In genomic region chr4:91587541-91588059, GRCm38 (mm10) we compare ENCODE assay signal across 24 mouse cellular contexts.
"Had no signal": no experiment of that assay in that cellular context is flagged by ENCODE, and none has a peak within 500 bp of the region (broad histone marks: within the 10 kb centered on the region; RNA-seq: fewer than 3 reads in every experiment).

No protein-coding gene starts in this region.

- H3K9ac ChIP-seq: limb, embryonic 13.5 days; liver, embryonic 12.5 days; liver, embryonic 15.5 days; lung, embryonic 15.5 days; neural tube, embryonic 13.5 days; stomach, embryonic 15.5 days had no signal

- H3K36me3 ChIP-seq: limb, embryonic 10.5 days; limb, embryonic 13.5 days; liver, embryonic 12.5 days; liver, embryonic 15.5 days; lung, embryonic 15.5 days; neural tube, embryonic 13.5 days; stomach, embryonic 15.5 days had no signal

- H3K27ac ChIP-seq: limb, embryonic 10.5 days; limb, embryonic 13.5 days; liver, embryonic 12.5 days; liver, embryonic 15.5 days; lung, embryonic 15.5 days; neural tube, embryonic 13.5 days; stomach, embryonic 15.5 days had no signal

- H3K27me3 ChIP-seq: limb, embryonic 13.5 days; liver, embryonic 12.5 days; liver, embryonic 15.5 days; lung, embryonic 15.5 days; megakaryocyte, embryonic 14.5 days; neural tube, embryonic 13.5 days; stomach, embryonic 15.5 days had no signal

- H3K4me2 ChIP-seq: limb, embryonic 13.5 days; liver, embryonic 12.5 days; liver, embryonic 15.5 days; lung, embryonic 15.5 days; neural tube, embryonic 13.5 days; stomach, embryonic 15.5 days had no signal

- H3K9me3 ChIP-seq: limb, embryonic 10.5 days; limb, embryonic 13.5 days; liver, embryonic 12.5 days; liver, embryonic 15.5 days; lung, embryonic 15.5 days; megakaryocyte, embryonic 14.5 days; neural tube, embryonic 13.5 days; stomach, embryonic 15.5 days had no signal

- ATAC-seq: inflammation-experienced regulatory T-cells, adult 6 months; intestine, embryonic 16.5 days; liver, embryonic 12.5 days had no signal

- DNase-seq: kidney, adult 18-20 months; kidney, adult 9 months; kidney, postnatal 14 days; kidney, postnatal 4 days; liver; lung, adult 18-20 months; lung, postnatal 10 days; lung, postnatal 36 days; right cerebral cortex, adult 18-20 months; right cerebral cortex, postnatal 14 days; right cerebral cortex, postnatal 4 days; spleen, adult 18-20 months; thymus, postnatal 25 days had no signal

- H3K4me1 ChIP-seq: limb, embryonic 10.5 days; limb, embryonic 13.5 days; liver, embryonic 12.5 days; liver, embryonic 15.5 days; lung, embryonic 15.5 days; megakaryocyte, embryonic 14.5 days; neural tube, embryonic 13.5 days; stomach, embryonic 15.5 days had no signal

- H3K4me3 ChIP-seq: limb, embryonic 10.5 days; limb, embryonic 13.5 days; liver, embryonic 12.5 days; liver, embryonic 15.5 days; lung, embryonic 15.5 days; megakaryocyte, embryonic 14.5 days; myocyte; neural tube, embryonic 13.5 days; stomach, embryonic 15.5 days had no signal
